Mouse (Mus musculus) right cerebral cortex, postnatal 4 days (tissue): ENCODE measurements around the gene Specc1l.
A peak's percentile ranks its signal among the peaks of the same experiment; 100 is the strongest.

Experiments
- DNase-seq: peaks from one replicate; pipeline ENCODE4 v3.0.0-alpha.2; 2022

Specc1l gene

GRCm38 (mm10) chr10:75211807-75212645 lies at the start of gene Specc1l:
Specc1l (plus strand) TSS chr10:75212073.
- peak; percentile 97 for DNase-seq

DNA sequence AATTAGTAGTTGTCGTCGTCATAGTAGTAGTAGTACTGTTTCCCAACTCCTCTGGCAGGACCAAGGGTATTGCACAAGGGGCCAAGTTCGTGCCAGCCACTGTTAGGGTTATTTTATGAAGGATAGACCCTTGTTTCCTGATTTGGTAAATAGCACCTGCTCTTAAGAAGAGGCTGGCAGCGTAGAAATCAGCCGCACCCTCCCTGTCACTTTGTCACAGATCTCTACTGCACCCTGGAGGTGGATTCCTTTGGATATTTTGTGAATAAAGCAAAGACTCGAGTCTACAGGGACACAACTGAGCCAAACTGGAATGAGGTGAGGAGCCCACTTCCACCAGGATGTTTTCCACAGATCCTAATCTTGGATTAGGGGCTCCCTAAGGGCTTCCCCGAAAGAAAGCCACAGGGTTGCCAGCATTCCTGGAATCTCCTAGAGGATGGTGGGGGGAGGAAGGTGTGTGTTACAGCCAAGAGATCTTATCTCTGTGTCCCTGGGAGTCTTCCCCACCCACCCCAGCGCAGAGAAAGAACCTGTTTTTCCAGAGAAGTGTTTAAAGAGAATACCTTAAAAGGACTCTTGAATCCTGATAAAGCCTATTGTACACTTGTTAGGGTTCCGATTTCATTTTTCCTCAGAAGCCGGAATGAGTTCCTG lies 45.9 kb upstream of the Specc1l start:
- no peak for DNase-seq

DNA sequence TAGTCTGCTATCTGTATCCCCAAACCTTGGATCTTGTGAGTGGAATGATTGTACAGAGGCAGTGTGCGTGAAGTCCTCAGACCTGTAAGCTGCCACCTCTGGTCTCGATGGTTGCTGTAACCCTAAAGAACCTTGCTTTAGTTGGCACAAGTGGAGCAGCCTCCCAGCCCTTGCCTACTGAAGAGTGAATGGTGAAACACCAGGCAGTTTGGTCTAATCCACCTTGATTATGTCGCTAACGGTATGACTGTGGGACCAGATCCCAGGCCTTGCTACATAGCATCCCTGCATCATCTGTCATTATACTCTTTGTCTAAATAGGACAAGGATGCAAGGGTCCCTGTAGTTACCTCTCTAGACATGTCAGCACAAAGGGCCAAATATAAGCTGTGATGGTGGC lies 45.3 kb upstream of the Specc1l start:
- no peak for DNase-seq

GRCm38 (mm10) chr10:75170207-75170850 lies 41.5 kb upstream of the Specc1l start:
- no peak for DNase-seq

- DNase-seq = no peak
Observed at GRCm38 (mm10) chr10:75173056-75173455, 38.8 kb upstream of the Specc1l start.

DNA sequence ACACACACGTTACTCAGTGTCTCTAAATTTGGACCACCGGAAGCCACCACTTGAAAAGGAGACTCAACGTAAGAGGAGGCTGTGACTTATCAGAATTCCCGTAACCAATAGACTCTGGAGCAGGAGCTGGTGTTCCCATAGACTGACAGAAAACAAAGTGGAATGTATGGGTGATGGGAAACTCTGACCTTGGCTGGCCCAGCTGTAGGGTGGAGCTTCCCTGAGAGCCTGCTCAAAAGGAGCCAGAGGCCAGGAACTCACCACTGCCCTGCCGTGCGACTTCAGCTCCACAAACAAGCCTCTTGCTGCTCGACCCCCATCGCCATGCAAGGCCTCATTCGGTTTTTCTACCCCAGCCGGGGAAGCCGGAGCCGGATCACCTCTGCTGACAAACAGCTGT lies 38.2 kb upstream of the Specc1l start:
- DNase-seq = no peak

DNA sequence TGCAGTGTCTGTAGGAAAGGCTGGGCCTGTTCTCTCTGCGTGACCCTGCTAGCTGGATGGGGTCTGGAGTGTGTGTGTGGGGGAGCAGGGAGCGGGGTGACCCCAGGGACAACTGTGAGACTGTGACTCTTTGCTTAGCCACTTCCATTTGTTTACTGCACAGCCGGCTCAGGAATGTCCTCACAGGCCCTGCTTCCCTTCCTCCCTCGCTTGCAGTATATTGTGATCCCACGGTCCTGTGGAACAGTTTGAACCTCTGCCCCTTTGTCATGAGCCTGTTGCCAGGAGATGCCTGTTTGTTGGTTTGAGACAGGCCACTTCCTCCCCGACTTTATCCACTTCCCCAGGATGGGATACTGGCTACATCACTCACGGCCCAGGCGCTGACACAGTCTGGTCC lies 35.4 kb upstream of the Specc1l start:
- no peak for DNase-seq

DNA sequence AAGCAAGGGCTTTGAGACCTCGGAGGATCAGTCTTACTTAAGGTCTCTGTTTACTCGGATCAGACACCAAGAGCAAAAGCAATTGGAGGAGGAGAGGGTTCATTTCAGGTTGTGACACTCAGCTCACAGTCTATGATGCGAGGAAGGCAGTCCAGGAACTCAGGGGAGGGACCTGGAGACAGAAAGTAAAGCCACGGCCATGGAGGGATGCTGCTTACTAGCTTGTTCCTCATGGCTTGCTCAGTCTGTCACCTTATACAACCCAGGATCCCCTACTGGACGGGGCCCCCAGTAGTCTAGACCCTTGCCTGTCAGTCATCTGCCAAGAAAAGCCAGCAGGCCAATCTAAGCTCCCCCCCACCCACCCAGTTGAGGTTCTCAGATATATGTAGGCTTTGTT lies 33.0 kb upstream of the Specc1l start:
- DNase-seq = no peak

- DNase-seq = peak; percentile 76
Observed at GRCm38 (mm10) chr10:75182151-75182774, 29.6 kb upstream of the Specc1l start.

GRCm38 (mm10) chr10:75184826-75185225 lies 27.0 kb upstream of the Specc1l start:
- no peak for DNase-seq

- DNase-seq = no peak
Observed at GRCm38 (mm10) chr10:75186551-75186950, 25.3 kb upstream of the Specc1l start.

- DNase-seq = no peak
Observed at GRCm38 (mm10) chr10:75187366-75188056, 24.4 kb upstream of the Specc1l start.

GRCm38 (mm10) chr10:75191647-75192046 lies 20.2 kb upstream of the Specc1l start:
- no peak for DNase-seq

DNA sequence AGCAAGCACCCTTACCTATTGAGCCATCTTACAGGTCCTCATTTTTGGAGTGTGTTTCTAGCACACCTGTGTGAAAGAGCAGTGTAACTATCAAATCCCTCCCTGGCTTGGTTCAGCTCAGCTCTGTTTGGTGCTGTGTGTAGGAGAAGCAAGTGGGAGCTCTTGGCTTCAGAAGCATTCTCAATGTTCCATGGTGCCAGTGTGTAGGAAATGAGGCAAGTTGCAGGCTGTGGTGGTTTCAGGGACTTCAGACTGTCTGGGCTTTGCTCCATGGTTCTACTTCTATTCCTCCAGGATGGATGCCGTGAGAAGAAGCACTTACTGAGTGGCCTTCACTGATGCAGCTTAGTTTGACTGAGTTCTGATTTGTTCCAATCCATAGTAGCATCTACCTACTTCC lies 14.1 kb upstream of the Specc1l start:
- DNase-seq = no peak

- no peak for DNase-seq
Observed at GRCm38 (mm10) chr10:75200733-75201132, 11.1 kb upstream of the Specc1l start.

- no peak for DNase-seq
Observed at GRCm38 (mm10) chr10:75206192-75206591, 5.7 kb upstream of the Specc1l start.

DNA sequence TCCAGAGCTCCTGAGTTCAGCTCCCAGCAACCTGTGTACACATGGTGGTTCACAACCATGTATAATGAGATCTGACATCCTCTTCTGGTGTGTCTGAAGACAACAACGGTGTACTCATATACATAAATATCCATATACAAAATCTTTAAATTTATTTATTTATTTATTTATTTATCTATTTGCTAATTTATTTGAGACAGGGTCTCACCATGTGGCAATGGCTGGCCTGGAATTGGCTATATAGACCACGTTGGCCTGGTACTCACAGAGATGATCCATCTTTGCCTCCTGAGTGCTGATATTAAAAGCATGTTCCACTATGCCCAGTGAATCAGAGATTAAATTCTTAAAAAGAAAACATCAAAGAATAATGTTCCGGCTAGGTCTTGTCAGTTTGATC lies 1.0 kb upstream of the Specc1l start:
- DNase-seq = no peak

- DNase-seq = peak; percentile 37
Observed at GRCm38 (mm10) chr10:75212981-75213380, 1.1 kb downstream of the Specc1l start.

DNA sequence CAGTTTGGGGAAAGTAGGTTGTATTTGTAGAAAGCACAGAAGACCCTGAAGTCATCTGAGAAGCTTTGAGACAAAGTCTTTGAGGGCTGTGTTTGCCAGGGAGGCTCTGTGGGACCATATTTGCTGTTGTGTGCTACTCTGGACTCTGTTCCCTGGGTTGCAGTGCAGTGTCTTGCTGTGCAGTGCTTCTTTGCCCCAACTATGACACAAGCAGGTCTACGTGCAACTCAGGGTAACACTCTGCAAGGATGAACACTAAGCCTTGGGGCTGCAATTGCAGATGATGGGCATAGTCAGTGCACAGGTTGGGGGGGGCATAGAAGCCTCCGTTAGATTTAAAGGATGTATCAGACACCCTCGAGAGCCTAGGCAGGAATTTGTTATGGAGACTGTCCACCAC lies 8.8 kb downstream of the Specc1l start:
- no peak for DNase-seq

DNA sequence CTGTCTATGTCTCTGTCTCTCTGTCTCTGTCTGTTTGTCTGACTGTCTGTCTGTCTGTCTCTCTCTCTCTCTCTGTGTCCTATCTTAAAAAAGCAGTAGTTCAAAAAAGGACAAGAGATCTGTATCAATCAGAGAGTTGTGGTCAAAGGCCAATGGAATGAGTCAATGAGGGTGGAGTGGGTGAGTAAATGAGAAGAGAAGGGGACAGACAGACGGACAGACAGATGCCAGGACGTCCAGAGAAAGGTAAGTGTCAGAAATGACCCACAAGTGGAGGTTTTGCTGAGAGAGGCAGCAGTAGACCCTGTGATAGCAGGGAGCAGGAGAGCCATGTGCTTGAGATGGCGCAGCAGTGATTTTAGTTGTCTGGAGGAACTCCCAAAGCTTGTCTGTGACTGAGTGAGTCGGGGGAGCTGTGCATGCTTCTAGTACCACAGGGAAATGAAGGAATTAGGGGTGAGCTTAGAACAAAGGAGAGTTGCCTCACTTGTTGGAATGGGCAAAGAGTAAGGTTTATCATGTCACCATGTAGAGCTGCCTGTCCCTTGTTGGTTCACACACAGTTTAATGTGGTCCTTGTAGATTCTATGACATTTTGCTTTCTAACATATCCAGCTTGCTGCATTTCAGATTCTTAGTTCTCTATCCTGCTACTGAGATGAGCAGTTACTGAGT lies 10.2 kb downstream of the Specc1l start:
- no peak for DNase-seq

GRCm38 (mm10) chr10:75222611-75222998 lies 10.7 kb downstream of the Specc1l start:
- DNase-seq = no peak

DNA sequence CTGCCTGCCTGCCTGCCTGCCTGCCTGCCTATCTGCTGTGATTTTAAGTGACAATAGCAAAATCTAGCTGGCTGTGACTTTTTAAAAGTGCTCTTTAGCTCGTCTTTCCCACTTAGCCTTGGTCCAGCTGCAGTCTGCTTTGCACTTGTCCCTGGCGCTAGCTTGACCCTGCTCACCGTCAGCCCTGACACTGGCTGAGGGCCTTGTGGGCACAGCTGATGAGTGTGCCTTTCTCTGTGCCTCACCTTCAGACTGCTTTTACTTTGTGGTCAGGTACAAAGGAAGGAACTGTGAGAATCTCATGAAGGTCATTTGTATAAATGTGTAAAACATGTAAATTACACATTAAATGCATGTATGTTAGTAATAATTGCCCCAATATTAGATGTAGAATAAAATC lies 12.3 kb downstream of the Specc1l start:
- no peak for DNase-seq
